14 mouse cellular contexts compared by ENCODE assay signal in the genomic region with DNA sequence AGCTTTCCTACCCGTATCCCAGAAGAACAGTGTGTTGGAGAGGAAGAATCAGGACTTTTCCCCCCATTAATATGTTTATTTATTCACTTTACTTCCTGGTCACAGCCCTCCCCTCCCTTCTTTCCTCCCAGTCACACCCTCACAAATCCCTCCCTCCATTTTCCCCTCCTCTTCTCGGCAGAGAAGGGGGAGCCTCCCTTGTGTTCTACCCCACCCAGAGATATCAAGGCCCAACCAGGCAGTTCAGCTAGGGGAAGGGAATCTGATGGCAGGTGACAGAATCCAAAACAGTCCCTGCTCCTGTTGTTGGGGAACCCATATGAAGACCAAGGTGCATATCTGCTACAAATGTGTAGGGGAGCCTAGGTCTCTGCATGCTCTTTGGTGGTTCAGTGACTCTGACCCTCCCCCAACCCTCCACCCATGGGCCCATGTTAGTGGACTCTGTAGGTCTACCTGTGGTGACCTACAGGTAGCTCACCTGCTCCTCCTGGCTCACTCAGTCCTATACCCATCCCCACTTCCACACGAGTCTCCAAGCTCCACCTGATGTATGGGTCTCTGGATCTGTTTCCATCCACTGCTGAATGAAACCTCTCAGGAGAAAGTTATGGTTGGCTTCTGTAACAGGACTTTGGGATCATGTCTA. TPM values are rescaled to one million over a fixed set of nuclear protein-coding genes. Genes with fewer than 3 reads are reported as not detected.
"Had no signal": no experiment of that assay in that cellular context is flagged by ENCODE, and none has a peak within 500 bp of the region (broad histone marks: within the 10 kb centered on the region; RNA-seq: fewer than 3 reads in every experiment).

No protein-coding gene starts in this region.

- DNase-seq: kidney, adult 8-10 months; kidney, postnatal 25 days; right cerebral cortex, postnatal 4 days; spleen, adult 18-20 months; thymus, adult 2 months; thymus, postnatal 25 days had no signal

- H3K9ac ChIP-seq: lung, embryonic 15.5 days; midbrain, embryonic 13.5 days; neural tube, embryonic 12.5 days had no signal

- H3K27ac ChIP-seq: left cerebral cortex, adult 2 months; limb, embryonic 10.5 days; lung, embryonic 15.5 days; midbrain, embryonic 13.5 days; neural tube, embryonic 12.5 days had no signal

- H3K36me3 ChIP-seq: lung, embryonic 15.5 days; midbrain, embryonic 13.5 days; neural tube, embryonic 12.5 days had no signal

- ATAC-seq: inflammation-experienced regulatory T-cells, adult 6 months; midbrain, embryonic 13.5 days had no signal

- H3K4me2 ChIP-seq: lung, embryonic 15.5 days; midbrain, embryonic 13.5 days; neural tube, embryonic 12.5 days had no signal

- H3K4me1 ChIP-seq: lung, embryonic 15.5 days; midbrain, embryonic 13.5 days; neural tube, embryonic 12.5 days had no signal

- H3K4me3 ChIP-seq: left cerebral cortex, adult 2 months; limb, embryonic 10.5 days; lung, embryonic 15.5 days; midbrain, embryonic 13.5 days; myocyte; neural tube, embryonic 12.5 days had no signal

- H3K9me3 ChIP-seq: limb, embryonic 10.5 days; lung, embryonic 15.5 days; midbrain, embryonic 13.5 days; neural tube, embryonic 12.5 days had no signal

- H3K27me3 ChIP-seq: lung, embryonic 15.5 days; midbrain, embryonic 13.5 days; neural tube, embryonic 12.5 days had no signal

RNA-seq across cellular contexts. Expression of gene Acta2, which starts 34.5 kb away (rescaled TPM):
- total RNA-seq: megakaryocyte-erythroid progenitor cell, adult 5-6 weeks had no signal

RNA-seq across cellular contexts. Expression of gene Ankrd22, which starts 55.0 kb away (rescaled TPM):
- total RNA-seq: left cerebral cortex, adult 2 months; megakaryocyte-erythroid progenitor cell, adult 5-6 weeks had no signal
- polyA plus RNA-seq: inflammation-experienced regulatory T-cells, adult 6 months; midbrain, embryonic 13.5 days had no signal
